Mouse (Mus musculus): ENCODE data around the gene Gnat1.
A peak's percentile ranks its signal among the peaks of the same experiment; 100 is the strongest.

Gene Gnat1

GRCm38 (mm10) chr9:107632478-107632877 is 47.0 kb downstream of the Gnat1 start:
- no peak for TF ChIP-seq CTCF (conservative IDR thresholded peaks at IDR 0.05; ENCODE audit: low read length)
- no peak for TF ChIP-seq POU5F1 (IDR thresholded peaks at IDR 0.05; ENCODE audit: borderline replicate concordance, low read length)
- no peak for TF ChIP-seq NANOG (IDR thresholded peaks at IDR 0.05; ENCODE audit: borderline replicate concordance, low read length)
- Histone ChIP-seq H3K4me3 (replicated peaks; ENCODE audit: low read length) (peak overlapping the region; percentile 88), H3K36me3 (ENCODE audit: insufficient read depth, low read length) (peaks cover 19% of the 10 kb centered on the region), H3K27me3 (ENCODE audit: insufficient read depth, low read length) (peaks cover 24% of the 10 kb centered on the region), H3K9me3 (ENCODE audit: low read length) (no peaks in the 10 kb centered on the region), H3K4me1 (replicated peaks; ENCODE audit: low read depth, low read length) (peaks cover 88% of the 10 kb centered on the region)

GRCm38 (mm10) chr9:107631861-107632260 is 47.7 kb downstream of the Gnat1 start:
- Histone ChIP-seq H3K36me3 (ENCODE audit: insufficient read depth, low read length) (peaks cover 19% of the 10 kb centered on the region), H3K9me3 (ENCODE audit: low read length) (no peaks in the 10 kb centered on the region), H3K4me3 (replicated peaks; ENCODE audit: low read length) (peak overlapping the region; percentile 88), H3K27me3 (ENCODE audit: insufficient read depth, low read length) (peaks cover 24% of the 10 kb centered on the region), H3K4me1 (replicated peaks; ENCODE audit: low read depth, low read length) (peaks cover 88% of the 10 kb centered on the region)
- TF ChIP-seq CTCF (conservative IDR thresholded peaks at IDR 0.05; ENCODE audit: low read length) (no peak), NANOG (IDR thresholded peaks at IDR 0.05; ENCODE audit: borderline replicate concordance, low read length) (no peak), POU5F1 (IDR thresholded peaks at IDR 0.05; ENCODE audit: borderline replicate concordance, low read length) (no peak)

GRCm38 (mm10) chr9:107631311-107631826 is 48.1 kb downstream of the Gnat1 start:
- no peak for TF ChIP-seq NANOG (IDR thresholded peaks at IDR 0.05; ENCODE audit: borderline replicate concordance, low read length)
- no peak for TF ChIP-seq CTCF (conservative IDR thresholded peaks at IDR 0.05; ENCODE audit: low read length)
- no peak for TF ChIP-seq POU5F1 (IDR thresholded peaks at IDR 0.05; ENCODE audit: borderline replicate concordance, low read length)
- Histone ChIP-seq H3K4me3 (replicated peaks; ENCODE audit: low read length) (peak overlapping the region; percentile 88), H3K9me3 (ENCODE audit: low read length) (no peaks in the 10 kb centered on the region), H3K27me3 (ENCODE audit: insufficient read depth, low read length) (peaks cover 24% of the 10 kb centered on the region), H3K36me3 (ENCODE audit: insufficient read depth, low read length) (peaks cover 19% of the 10 kb centered on the region), H3K4me1 (replicated peaks; ENCODE audit: low read depth, low read length) (peaks cover 88% of the 10 kb centered on the region)

- Histone ChIP-seq H3K9me3 (ENCODE audit: low read length) (no peaks in the 10 kb centered on the region), H3K4me3 (replicated peaks; ENCODE audit: low read length) (peak overlapping the region; percentile 88), H3K4me1 (replicated peaks; ENCODE audit: low read depth, low read length) (peaks cover 88% of the 10 kb centered on the region), H3K36me3 (ENCODE audit: insufficient read depth, low read length) (peaks cover 19% of the 10 kb centered on the region), H3K27me3 (ENCODE audit: insufficient read depth, low read length) (peaks cover 24% of the 10 kb centered on the region)
- peak; percentile 36; the same call in 1 of the 2 replicates for TF ChIP-seq POU5F1 (IDR thresholded peaks at IDR 0.05; ENCODE audit: borderline replicate concordance, low read length)
- no peak for TF ChIP-seq NANOG (IDR thresholded peaks at IDR 0.05; ENCODE audit: borderline replicate concordance, low read length)
These were observed 48.9 kb downstream of the Gnat1 start for GRCm38 (mm10) chr9:107630576-107630975.

GRCm38 (mm10) chr9:107629901-107630425 is 49.5 kb downstream of the Gnat1 start:
- peaks cover 93% of the 10 kb centered on the region for H3K4me1 ChIP-seq (replicated peaks; ENCODE audit: low read depth, low read length)
- H3K4me3 ChIP-seq (replicated peaks; ENCODE audit: low read length) = peak overlapping the region; percentile 68
- peaks cover 19% of the 10 kb centered on the region for H3K36me3 ChIP-seq (ENCODE audit: insufficient read depth, low read length)
- no peak for TF ChIP-seq CTCF (conservative IDR thresholded peaks at IDR 0.05; ENCODE audit: low read length)
- no peak for TF ChIP-seq NANOG (IDR thresholded peaks at IDR 0.05; ENCODE audit: borderline replicate concordance, low read length)
- TF ChIP-seq POU5F1 (IDR thresholded peaks at IDR 0.05; ENCODE audit: borderline replicate concordance, low read length) = no peak
- peaks cover 24% of the 10 kb centered on the region for H3K27me3 ChIP-seq (ENCODE audit: insufficient read depth, low read length)
- no peaks in the 10 kb centered on the region for H3K9me3 ChIP-seq (ENCODE audit: low read length)

GRCm38 (mm10) chr9:107629411-107629730 is 50.1 kb downstream of the Gnat1 start:
- peaks cover 19% of the 10 kb centered on the region for H3K36me3 ChIP-seq (ENCODE audit: insufficient read depth, low read length)
- peaks cover 22% of the 10 kb centered on the region for H3K27me3 ChIP-seq (ENCODE audit: insufficient read depth, low read length)
- H3K4me3 ChIP-seq (replicated peaks; ENCODE audit: low read length) = peak overlapping the region; percentile 68
- H3K9me3 ChIP-seq (ENCODE audit: low read length) = no peaks in the 10 kb centered on the region
- TF ChIP-seq CTCF (conservative IDR thresholded peaks at IDR 0.05; ENCODE audit: low read length) (no peak), POU5F1 (IDR thresholded peaks at IDR 0.05; ENCODE audit: borderline replicate concordance, low read length) (no peak), NANOG (IDR thresholded peaks at IDR 0.05; ENCODE audit: borderline replicate concordance, low read length) (no peak)
- peaks cover 95% of the 10 kb centered on the region for H3K4me1 ChIP-seq (replicated peaks; ENCODE audit: low read depth, low read length)

GRCm38 (mm10) chr9:107628721-107629410 is 50.6 kb downstream of the Gnat1 start:
- H3K4me3 ChIP-seq (replicated peaks; ENCODE audit: low read length) = peak overlapping the region; percentile 68
- H3K36me3 ChIP-seq (ENCODE audit: insufficient read depth, low read length) = peaks cover 21% of the 10 kb centered on the region

GRCm38 (mm10) chr9:107627387-107628255 is 51.9 kb downstream of the Gnat1 start:
- Histone ChIP-seq H3K36me3 (ENCODE audit: insufficient read depth, low read length) (peaks cover 25% of the 10 kb centered on the region), H3K4me3 (replicated peaks; ENCODE audit: low read length) (peak overlapping the region; percentile 68), H3K4me1 (replicated peaks; ENCODE audit: low read depth, low read length) (peaks cover 92% of the 10 kb centered on the region), H3K9me3 (ENCODE audit: low read length) (no peaks in the 10 kb centered on the region), H3K27me3 (ENCODE audit: insufficient read depth, low read length) (peaks cover 13% of the 10 kb centered on the region)
- TF ChIP-seq CTCF (conservative IDR thresholded peaks at IDR 0.05; ENCODE audit: low read length) (no peak), NANOG (IDR thresholded peaks at IDR 0.05; ENCODE audit: borderline replicate concordance, low read length) (no peak), POU5F1 (IDR thresholded peaks at IDR 0.05; ENCODE audit: borderline replicate concordance, low read length) (no peak)

More at GRCm38 (mm10) chr9:107628721-107629410, 50.6 kb downstream of the Gnat1 start:
- Histone ChIP-seq H3K4me1 (replicated peaks; ENCODE audit: low read depth, low read length) (peaks cover 95% of the 10 kb centered on the region), H3K27me3 (ENCODE audit: insufficient read depth, low read length) (peaks cover 19% of the 10 kb centered on the region), H3K9me3 (ENCODE audit: low read length) (no peaks in the 10 kb centered on the region)
- TF ChIP-seq POU5F1 (IDR thresholded peaks at IDR 0.05; ENCODE audit: borderline replicate concordance, low read length) = no peak
- TF ChIP-seq CTCF (conservative IDR thresholded peaks at IDR 0.05; ENCODE audit: low read length) = no peak
- TF ChIP-seq NANOG (IDR thresholded peaks at IDR 0.05; ENCODE audit: borderline replicate concordance, low read length) = no peak

Measured in E14TG2a.4 (cell line).